Mouse (Mus musculus): ENCODE measurements around the gene Fam161a. TPM values are rescaled to one million over a fixed set of nuclear protein-coding genes. Genes with fewer than 3 reads are reported as not detected.

Fam161a gene
- polyA plus RNA-seq, 1 experiment: 5.3 TPM

GRCm38 (mm10) chr11:22972746-22973526 is 34.4 kb upstream of the Fam161a start:
- TF ChIP-seq POLR2A (IDR thresholded peaks at IDR 0.05; ENCODE audit: extremely low read depth, insufficient read depth, low read length) (peak; percentile 71; the same call in 1 of the 2 replicates), CTCF (IDR thresholded peaks at IDR 0.05; ENCODE audit: extremely low read depth, insufficient read depth, low read length) (no peak)
- no peaks in the 10 kb centered on the region; the same call in 1 of the 2 replicates for H3K4me1 ChIP-seq (ENCODE audit: control insufficient read depth, insufficient read depth, low read length)
- peak overlapping the region; percentile 99 for H3K4me3 ChIP-seq (ENCODE audit: insufficient read depth, low read length)
- peak overlapping the region; percentile 97 for H3K27ac ChIP-seq (ENCODE audit: insufficient read depth, low read length)

GRCm38 (mm10) chr11:22973599-22973998 is 33.7 kb upstream of the Fam161a start:
- Histone ChIP-seq H3K27ac (ENCODE audit: insufficient read depth, low read length) (no peak overlapping the region), H3K4me3 (ENCODE audit: insufficient read depth, low read length) (peak overlapping the region; percentile 99), H3K4me1 (ENCODE audit: control insufficient read depth, insufficient read depth, low read length) (peaks cover 2% of the 10 kb centered on the region)
- no peak for TF ChIP-seq CTCF (IDR thresholded peaks at IDR 0.05; ENCODE audit: extremely low read depth, insufficient read depth, low read length)
- TF ChIP-seq POLR2A (IDR thresholded peaks at IDR 0.05; ENCODE audit: extremely low read depth, insufficient read depth, low read length): 0 out of 2 replicates have a peak, but pooled peaks have one; percentile 6

GRCm38 (mm10) chr11:22978215-22978614 is 29.1 kb upstream of the Fam161a start:
- peak overlapping the region; percentile 8; the same call in 1 of the 2 replicates for H3K4me3 ChIP-seq (ENCODE audit: insufficient read depth, low read length)
- no peak overlapping the region for H3K27ac ChIP-seq (ENCODE audit: insufficient read depth, low read length)
- peaks cover 8% of the 10 kb centered on the region for H3K4me1 ChIP-seq (ENCODE audit: control insufficient read depth, insufficient read depth, low read length)
- TF ChIP-seq CTCF (IDR thresholded peaks at IDR 0.05; ENCODE audit: extremely low read depth, insufficient read depth, low read length) (no peak), POLR2A (IDR thresholded peaks at IDR 0.05; ENCODE audit: extremely low read depth, insufficient read depth, low read length) (no peak)

- no peak overlapping the region; the same call in 1 of the 2 replicates for H3K4me3 ChIP-seq (ENCODE audit: insufficient read depth, low read length)
- TF ChIP-seq CTCF (IDR thresholded peaks at IDR 0.05; ENCODE audit: extremely low read depth, insufficient read depth, low read length) (no peak), POLR2A (IDR thresholded peaks at IDR 0.05; ENCODE audit: extremely low read depth, insufficient read depth, low read length) (no peak)
- no peak overlapping the region for H3K27ac ChIP-seq (ENCODE audit: insufficient read depth, low read length)
- H3K4me1 ChIP-seq (ENCODE audit: control insufficient read depth, insufficient read depth, low read length): peaks cover 8% of the 10 kb centered on the region
These were observed 28.6 kb upstream of the Fam161a start for GRCm38 (mm10) chr11:22978711-22979110.

GRCm38 (mm10) chr11:22979221-22979620 is 28.1 kb upstream of the Fam161a start:
- Histone ChIP-seq H3K4me3 (ENCODE audit: insufficient read depth, low read length) (no peak overlapping the region), H3K4me1 (ENCODE audit: control insufficient read depth, insufficient read depth, low read length) (peaks cover 8% of the 10 kb centered on the region), H3K27ac (ENCODE audit: insufficient read depth, low read length) (no peak overlapping the region)
- TF ChIP-seq CTCF (IDR thresholded peaks at IDR 0.05; ENCODE audit: extremely low read depth, insufficient read depth, low read length) (no peak), POLR2A (IDR thresholded peaks at IDR 0.05; ENCODE audit: extremely low read depth, insufficient read depth, low read length) (no peak)

- TF ChIP-seq CTCF (IDR thresholded peaks at IDR 0.05; ENCODE audit: extremely low read depth, insufficient read depth, low read length) (no peak), POLR2A (IDR thresholded peaks at IDR 0.05; ENCODE audit: extremely low read depth, insufficient read depth, low read length) (no peak)
- Histone ChIP-seq H3K4me1 (ENCODE audit: control insufficient read depth, insufficient read depth, low read length) (peaks cover 8% of the 10 kb centered on the region), H3K27ac (ENCODE audit: insufficient read depth, low read length) (no peak overlapping the region), H3K4me3 (ENCODE audit: insufficient read depth, low read length) (peak overlapping the region; percentile 62)
These were observed 26.3 kb upstream of the Fam161a start for GRCm38 (mm10) chr11:22981041-22981440.

- TF ChIP-seq CTCF (IDR thresholded peaks at IDR 0.05; ENCODE audit: extremely low read depth, insufficient read depth, low read length): no peak
- TF ChIP-seq POLR2A (IDR thresholded peaks at IDR 0.05; ENCODE audit: extremely low read depth, insufficient read depth, low read length): no peak
- Histone ChIP-seq H3K4me3 (ENCODE audit: insufficient read depth, low read length) (peak overlapping the region; percentile 62), H3K4me1 (ENCODE audit: control insufficient read depth, insufficient read depth, low read length) (peaks cover 8% of the 10 kb centered on the region), H3K27ac (ENCODE audit: insufficient read depth, low read length) (peak overlapping the region; percentile 20)
These were observed 25.8 kb upstream of the Fam161a start for GRCm38 (mm10) chr11:22981543-22981950.

- Histone ChIP-seq H3K27ac (ENCODE audit: insufficient read depth, low read length) (peak within 1 kb of the TSS; percentile 79), H3K4me3 (ENCODE audit: insufficient read depth, low read length) (peak within 1 kb of the TSS; percentile 62), H3K4me1 (ENCODE audit: control insufficient read depth, insufficient read depth, low read length) (peaks cover 8% of the 10 kb centered on the region)
- TF ChIP-seq CTCF (IDR thresholded peaks at IDR 0.05; ENCODE audit: extremely low read depth, insufficient read depth, low read length) (peak; percentile 44), POLR2A (IDR thresholded peaks at IDR 0.05; ENCODE audit: extremely low read depth, insufficient read depth, low read length) (no peak; the same call in 1 of the 2 replicates)
These were observed 25.2 kb upstream of the Fam161a start, which contains the start of the genes Gm28048 and Commd1 for GRCm38 (mm10) chr11:22981984-22982757. TSS of gene Gm28048 (minus strand) at chr11:22982090. TSS of gene Commd1 (minus strand) at chr11:22982382.

- TF ChIP-seq POLR2A (IDR thresholded peaks at IDR 0.05; ENCODE audit: extremely low read depth, insufficient read depth, low read length): no peak
- TF ChIP-seq CTCF (IDR thresholded peaks at IDR 0.05; ENCODE audit: extremely low read depth, insufficient read depth, low read length): no peak
- no peak overlapping the region for H3K4me3 ChIP-seq (ENCODE audit: insufficient read depth, low read length)
These were observed 24.5 kb upstream of the Fam161a start for GRCm38 (mm10) chr11:22982846-22983245.

More at GRCm38 (mm10) chr11:22982846-22983245, 24.5 kb upstream of the Fam161a start:
- Histone ChIP-seq H3K4me1 (ENCODE audit: control insufficient read depth, insufficient read depth, low read length) (peaks cover 8% of the 10 kb centered on the region), H3K27ac (ENCODE audit: insufficient read depth, low read length) (no peak overlapping the region)

All from cortical plate, adult 2 months (tissue).